14 mouse cellular contexts compared by ENCODE assay signal in genomic region chr11:77901775-77902355, GRCm38 (mm10). TPM values are rescaled to one million over a fixed set of nuclear protein-coding genes. Genes with fewer than 3 reads are reported as not detected.
A peak's percentile ranks its signal among the peaks of the same experiment; 100 is the strongest.
DNase-seq lines count a peak whose midpoint lies in the region; ATAC-seq lines count a peak whose summit lies in the region.
"Had no signal": no experiment of that assay in that cellular context is flagged by ENCODE, and none has a peak within 500 bp of the region (broad histone marks: within the 10 kb centered on the region; RNA-seq: fewer than 3 reads in every experiment).

No protein-coding gene starts in this region.

- H3K9me3 ChIP-seq in lung, embryonic 15.5 days: no peaks in the 10 kb centered on the region
- no peaks in the 10 kb centered on the region for H3K9me3 ChIP-seq in hindbrain, embryonic 16.5 days (ENCODE audit: control insufficient read depth, low read length)
- no peaks in the 10 kb centered on the region for H3K9me3 ChIP-seq in stomach, embryonic 14.5 days (ENCODE audit: control insufficient read depth, low read depth, low read length)
- H3K9me3 ChIP-seq: neural tube, embryonic 12.5 days had no signal

- peaks cover 16% of the 10 kb centered on the region; the same call in 1 of the 2 replicates for H3K27me3 ChIP-seq in lung, embryonic 15.5 days
- no peaks in the 10 kb centered on the region for H3K27me3 ChIP-seq in hindbrain, embryonic 16.5 days (replicated peaks; ENCODE audit: control insufficient read depth, insufficient read depth, low read length)
- H3K27me3 ChIP-seq in stomach, embryonic 14.5 days (ENCODE audit: control insufficient read depth, insufficient read depth, low read length): peaks cover 6% of the 10 kb centered on the region; the same call in 1 of the 2 replicates

- peak overlapping the region; percentile 35 for H3K4me2 ChIP-seq in lung, embryonic 15.5 days
- no peak overlapping the region for H3K4me2 ChIP-seq in hindbrain, embryonic 16.5 days (ENCODE audit: low read length)
- H3K4me2 ChIP-seq in stomach, embryonic 14.5 days (replicated peaks; ENCODE audit: low read depth, low read length): 0 out of 2 replicates have a peak overlapping the region, but pooled peaks have one; percentile 14
- H3K4me2 ChIP-seq: neural tube, embryonic 12.5 days had no signal

- no peak for ATAC-seq in lung, embryonic 15.5 days (ENCODE audit: borderline replicate concordance, extremely low read depth, low FRiP score, low TSS enrichment)
- ATAC-seq in hindbrain, embryonic 16.5 days: peak; percentile 59
- no peak for ATAC-seq in stomach, embryonic 14.5 days (ENCODE audit: insufficient number of reproducible peaks, insufficient read depth, low FRiP score, low read depth)
- ATAC-seq in megakaryocyte progenitor cell, adult 5-6 weeks (replicated peaks; ENCODE audit: poor library complexity): no peak

- no peaks in the 10 kb centered on the region for H3K36me3 ChIP-seq in lung, embryonic 15.5 days
- no peaks in the 10 kb centered on the region for H3K36me3 ChIP-seq in hindbrain, embryonic 16.5 days (ENCODE audit: control insufficient read depth, insufficient read depth, low read length)
- H3K36me3 ChIP-seq in stomach, embryonic 14.5 days (ENCODE audit: control insufficient read depth, insufficient read depth, low read length): no peaks in the 10 kb centered on the region
- H3K36me3 ChIP-seq: neural tube, embryonic 12.5 days had no signal

- H3K4me1 ChIP-seq in lung, embryonic 15.5 days: peaks cover 43% of the 10 kb centered on the region
- peaks cover 41% of the 10 kb centered on the region for H3K4me1 ChIP-seq in hindbrain, embryonic 16.5 days (ENCODE audit: control insufficient read depth, insufficient read depth, low read depth, low read length)
- H3K4me1 ChIP-seq in stomach, embryonic 14.5 days (ENCODE audit: control insufficient read depth, insufficient read depth, low read length): peaks cover 16% of the 10 kb centered on the region

- H3K9ac ChIP-seq in lung, embryonic 15.5 days: no peak overlapping the region
- H3K9ac ChIP-seq in hindbrain, embryonic 16.5 days (ENCODE audit: low read depth, low read length): no peak overlapping the region
- H3K9ac ChIP-seq in stomach, embryonic 14.5 days (replicated peaks; ENCODE audit: low read depth, low read length): no peak overlapping the region
- H3K9ac ChIP-seq: neural tube, embryonic 12.5 days had no signal

- peak overlapping the region; percentile 94 for H3K27ac ChIP-seq in lung, embryonic 15.5 days
- H3K27ac ChIP-seq in hindbrain, embryonic 16.5 days (ENCODE audit: low read depth, low read length): peak overlapping the region; percentile 59; the same call in 1 of the 2 replicates
- H3K27ac ChIP-seq in stomach, embryonic 14.5 days (ENCODE audit: low read length): peak overlapping the region; percentile 61
- H3K27ac ChIP-seq: neural tube, embryonic 12.5 days had no signal

- peak; percentile 43 to 49 for DNase-seq in cerebellum, postnatal 14 days
- no peak for DNase-seq in cerebellum, adult 9-10 months
- no peak for DNase-seq in lung, postnatal 25 days (ENCODE audit: low spot score)
- no peak for DNase-seq in layer of hippocampus, adult 18-20 months (ENCODE audit: low spot score in 2 of 2)
- DNase-seq: heart, postnatal 36 days; kidney, postnatal 4 days; thymus, postnatal 25 days had no signal

- no peak overlapping the region for H3K4me3 ChIP-seq in lung, embryonic 15.5 days
- H3K4me3 ChIP-seq in hindbrain, embryonic 16.5 days (ENCODE audit: low read length): no peak overlapping the region
- H3K4me3 ChIP-seq in stomach, embryonic 14.5 days (ENCODE audit: low read depth, low read length): no peak overlapping the region
- H3K4me3 ChIP-seq: erythroblast, embryonic 14.5 days; neural tube, embryonic 12.5 days had no signal

- 35% methylated on average over 8 of the region's 8 CpGs for WGBS in lung, embryonic 15.5 days
- WGBS in hindbrain, embryonic 16.5 days: 26% methylated on average over 8 of the region's 8 CpGs
- 37% methylated on average over 8 of the region's 8 CpGs for WGBS in stomach, embryonic 14.5 days

RNA-seq across cellular contexts. Expression of gene Pipox, which starts 8.0 kb away (rescaled TPM):
- polyA plus RNA-seq in lung, embryonic 15.5 days (2015; fragmentation: Nextera tagmentation; extraction: Ambion mirVana): 1.2 and 1.6 TPM in 2 replicates
- 5.9 and 7.7 TPM in 2 replicates for polyA plus RNA-seq in hindbrain, embryonic 16.5 days (2015; fragmentation: Nextera tagmentation; extraction: Ambion mirVana)
- 13.4 and 14.2 TPM in 2 replicates for polyA plus RNA-seq in stomach, embryonic 14.5 days (2014; fragmentation: Nextera tagmentation; extraction: Ambion mirVana)
- total RNA-seq in layer of hippocampus, adult 18-20 months (2021): 1 to 10 TPM; 1.5 to 2.2 TPM
- not detected in 2 replicates for total RNA-seq in megakaryocyte progenitor cell, adult 5-6 weeks (2015)
- total RNA-seq in megakaryocyte progenitor cell, adult 5-6 weeks (2017): 0.17 and 0.44 TPM in 2 replicates
- polyA plus RNA-seq: erythroblast, embryonic 14.5 days had no signal

RNA-seq across cellular contexts. Expression of gene Sez6, which starts 28.7 kb away (rescaled TPM):
- polyA plus RNA-seq in lung, embryonic 15.5 days (2015; fragmentation: Nextera tagmentation; extraction: Ambion mirVana): 0.23 and 0.51 TPM in 2 replicates
- polyA plus RNA-seq in hindbrain, embryonic 16.5 days (2015; fragmentation: Nextera tagmentation; extraction: Ambion mirVana): 132 and 156 TPM in 2 replicates
- polyA plus RNA-seq in stomach, embryonic 14.5 days (2014; fragmentation: Nextera tagmentation; extraction: Ambion mirVana): 2.1 and 3.0 TPM in 2 replicates
- 100 to 1,000 TPM; 161 to 167 TPM for total RNA-seq in layer of hippocampus, adult 18-20 months (2021)
- total RNA-seq in megakaryocyte progenitor cell, adult 5-6 weeks (2015): not detected in 2 replicates
- not detected in 2 replicates for total RNA-seq in megakaryocyte progenitor cell, adult 5-6 weeks (2017)
- total RNA-seq: granulocyte monocyte progenitor cell, adult 5-6 weeks had no signal
- polyA plus RNA-seq: erythroblast, embryonic 14.5 days had no signal

Comparison
In these comparisons a context has a peak if more than half of its experiments do, and no peak if none do; other contexts are left out.
1. DNase-seq: peak in cerebellum, postnatal 14 days (2 of 2); none in cerebellum, adult 9-10 months (single experiment), lung, postnatal 25 days (single experiment) and layer of hippocampus, adult 18-20 months (0 of 2).
2. RNA of gene Sez6, which starts 28.7 kb away (polyA plus RNA-seq): 132 to 156 TPM in hindbrain, embryonic 16.5 days; 2.1 to 3.0 TPM in stomach, embryonic 14.5 days and 0.23 to 0.51 TPM in lung, embryonic 15.5 days; every median in the first group is over 10 times any median in the second.
3. Peak in every context shown above with its lines, with median percentiles within 50 percentile points of each other: H3K27ac ChIP-seq.